Mouse (Mus musculus) NIH3T3 (cell line): ENCODE measurements at regions not wholly inside any gene's neighbourhood (a gene's known extent, or its start where the extent isn't known, plus 50 kb on each side); places are given as distances from the start of the nearest gene placed in this dataset.
A peak's percentile ranks its signal among the peaks of the same experiment; 100 is the strongest.

Experiments used
- DNase-seq: peaks from one replicate; pipeline ENCODE4 v3.0.0-alpha.2; 2012; ENCODE audit warnings: low read depth

GRCm38 (mm10) chr1:81746013-81746412 lies 486.9 kb upstream of the Gm9747 start:
- DNase-seq, result peak; percentile 36

GRCm38 (mm10) chr1:81747025-81747424 lies 485.9 kb upstream of the Gm9747 start:
- no peak for DNase-seq

GRCm38 (mm10) chr1:81754067-81754466 lies 478.8 kb upstream of the Gm9747 start:
- DNase-seq, result no peak

GRCm38 (mm10) chr1:81755281-81755680 lies 477.6 kb upstream of the Gm9747 start:
- no peak for DNase-seq

GRCm38 (mm10) chr1:81755694-81756093 lies 477.2 kb upstream of the Gm9747 start:
- DNase-seq, result peak; percentile 48

GRCm38 (mm10) chr1:81759919-81760318 lies 473.0 kb upstream of the Gm9747 start:
- DNase-seq, result peak; percentile 60

- peak; percentile 25 for DNase-seq
These were observed 461.2 kb upstream of the Gm9747 start for GRCm38 (mm10) chr1:81771704-81772103.

- no peak for DNase-seq
These were observed 452.3 kb upstream of the Gm9747 start for GRCm38 (mm10) chr1:81780583-81780982.

GRCm38 (mm10) chr1:81784305-81784704 lies 448.6 kb upstream of the Gm9747 start:
- DNase-seq, result no peak

GRCm38 (mm10) chr1:81794771-81795170 lies 438.1 kb upstream of the Gm9747 start:
- DNase-seq, result no peak

- no peak for DNase-seq
These were observed 437.5 kb upstream of the Gm9747 start for GRCm38 (mm10) chr1:81795399-81795798.

GRCm38 (mm10) chr1:81811591-81811990 lies 421.3 kb upstream of the Gm9747 start:
- DNase-seq, result no peak

- peak; percentile 51 for DNase-seq
These were observed 414.0 kb upstream of the Gm9747 start for GRCm38 (mm10) chr1:81818884-81819283.

GRCm38 (mm10) chr1:81841966-81842365 lies 390.9 kb upstream of the Gm9747 start:
- DNase-seq, result no peak

- DNase-seq, result peak; percentile 24
These were observed 382.3 kb upstream of the Gm9747 start for GRCm38 (mm10) chr1:81850462-81851144.

GRCm38 (mm10) chr1:81859464-81859863 lies 373.4 kb upstream of the Gm9747 start:
- peak; percentile 41 for DNase-seq

- DNase-seq, result peak; percentile 18
These were observed 368.3 kb upstream of the Gm9747 start for GRCm38 (mm10) chr1:81864571-81864970.

GRCm38 (mm10) chr1:81886940-81887531 lies 345.9 kb upstream of the Gm9747 start:
- no peak for DNase-seq

- DNase-seq, result no peak
These were observed 335.7 kb upstream of the Gm9747 start for GRCm38 (mm10) chr1:81897241-81897640.

- DNase-seq, result no peak
These were observed 332.1 kb upstream of the Gm9747 start for GRCm38 (mm10) chr1:81900843-81901242.

GRCm38 (mm10) chr1:81904056-81904455 lies 328.9 kb upstream of the Gm9747 start:
- DNase-seq, result peak; percentile 52

- peak; percentile 56 for DNase-seq
These were observed 320.3 kb upstream of the Gm9747 start for GRCm38 (mm10) chr1:81912607-81913006.

GRCm38 (mm10) chr1:81913561-81913964 lies 319.3 kb upstream of the Gm9747 start:
- DNase-seq, result peak; percentile 57

- no peak for DNase-seq
These were observed 316.1 kb upstream of the Gm9747 start for GRCm38 (mm10) chr1:81916840-81917239.
